Mouse (Mus musculus): ENCODE results near the gene Gm38392. TPM values are rescaled to one million over a fixed set of nuclear protein-coding genes. Genes with fewer than 3 reads are reported as not detected.
"Not testable (repeated sequence)": the region's sequence is repeated elsewhere in the genome, so short reads cannot be mapped to it uniquely, and the experiment has no call there.

Gene Gm38392
- polyA plus RNA-seq, 1 experiment from 2014 or later, result 0.33 TPM

GRCm38 (mm10) chr3:88296561-88297318 lies 9.7 kb upstream of the Gm38392 start, which contains the start of the genes Tsacc and Cct3:
TSS of gene Tsacc (minus strand) at chr3:88296999.
TSS of gene Cct3 (plus strand) at chr3:88297116.
- peak; percentile 99 for ATAC-seq (ENCODE audit: low read depth)
- Histone ChIP-seq H3K36me3 (peaks cover 26% of the 10 kb centered on the region), H3K27me3 (no peaks in the 10 kb centered on the region), H3K9ac (peak within 1 kb of the TSS; percentile 90), H3K9me3 (no peaks in the 10 kb centered on the region), H3K4me1 (replicated peaks) (peaks cover 28% of the 10 kb centered on the region), H3K27ac (replicated peaks) (peak within 1 kb of the TSS; percentile 95), H3K4me3 (peak within 1 kb of the TSS; percentile 89), H3K4me2 (peak within 1 kb of the TSS; percentile 97)
- WGBS, result under 1% methylated on average over 44 of the region's 44 CpGs

GRCm38 (mm10) chr3:88296110-88296560 lies 9.1 kb upstream of the Gm38392 start:
- Histone ChIP-seq H3K9me3 (no peaks in the 10 kb centered on the region), H3K9ac (peak overlapping the region; percentile 61), H3K27me3 (no peaks in the 10 kb centered on the region), H3K4me3 (peak overlapping the region; percentile 89), H3K4me2 (peak overlapping the region; percentile 62), H3K36me3 (peaks cover 20% of the 10 kb centered on the region), H3K4me1 (replicated peaks) (peaks cover 28% of the 10 kb centered on the region), H3K27ac (replicated peaks) (peak overlapping the region; percentile 83)
- ATAC-seq (ENCODE audit: low read depth), result peak; percentile 45
- 2% methylated on average over 12 of the region's 12 CpGs for WGBS

GRCm38 (mm10) chr3:88295272-88295671 lies 8.3 kb upstream of the Gm38392 start:
- Histone ChIP-seq H3K4me3 (0 out of 2 replicates have a peak overlapping the region, but pooled peaks have one; percentile 89), H3K36me3 (peaks cover 11% of the 10 kb centered on the region), H3K4me1 (replicated peaks) (peaks cover 28% of the 10 kb centered on the region), H3K4me2 (peak overlapping the region; percentile 62; the same call in 1 of the 2 replicates)
- H3K27me3 ChIP-seq; H3K9me3 ChIP-seq; H3K27ac ChIP-seq (replicated peaks); H3K9ac ChIP-seq; ATAC-seq (ENCODE audit: low read depth): not testable (repeated sequence)
- WGBS, result 74% methylated on average over 1 of the region's 1 CpGs

GRCm38 (mm10) chr3:88291970-88292369 lies 5.0 kb upstream of the Gm38392 start:
- H3K36me3 ChIP-seq, result no peaks in the 10 kb centered on the region
- peaks cover 7% of the 10 kb centered on the region; the same call in 1 of the 2 replicates for H3K4me1 ChIP-seq (replicated peaks)
- no peak overlapping the region for H3K4me2 ChIP-seq
- ATAC-seq (ENCODE audit: low read depth), result no peak
- no peaks in the 10 kb centered on the region for H3K27me3 ChIP-seq
- H3K27ac ChIP-seq (replicated peaks), result no peak overlapping the region
- no peaks in the 10 kb centered on the region for H3K9me3 ChIP-seq
- H3K9ac ChIP-seq, result no peak overlapping the region
- 44% methylated on average over 4 of the region's 4 CpGs for WGBS
- no peak overlapping the region for H3K4me3 ChIP-seq

- H3K4me2 ChIP-seq; H3K9ac ChIP-seq; ATAC-seq (ENCODE audit: low read depth); H3K27me3 ChIP-seq; H3K27ac ChIP-seq (replicated peaks); H3K9me3 ChIP-seq; H3K36me3 ChIP-seq; H3K4me1 ChIP-seq (replicated peaks); H3K4me3 ChIP-seq: not testable (repeated sequence)
- 78% methylated on average over 8 of the region's 10 CpGs for WGBS
These were observed 1.2 kb upstream of the Gm38392 start for GRCm38 (mm10) chr3:88288133-88288713.

GRCm38 (mm10) chr3:88285565-88285895 lies 1.5 kb downstream of the Gm38392 start:
- ATAC-seq (ENCODE audit: low read depth), result not testable (repeated sequence)
- WGBS, result 50% methylated on average over 2 of the region's 2 CpGs

GRCm38 (mm10) chr3:88284815-88285564 lies 2.0 kb downstream of the Gm38392 start:
- H3K9ac ChIP-seq; H3K4me2 ChIP-seq; H3K4me3 ChIP-seq; ATAC-seq (ENCODE audit: low read depth); H3K36me3 ChIP-seq; H3K4me1 ChIP-seq (replicated peaks); H3K9me3 ChIP-seq; H3K27ac ChIP-seq (replicated peaks); H3K27me3 ChIP-seq: not testable (repeated sequence)
- 96% methylated on average over 14 of the region's 14 CpGs for WGBS

More at GRCm38 (mm10) chr3:88285565-88285895, 1.5 kb downstream of the Gm38392 start:
- not testable (repeated sequence) for H3K9me3 ChIP-seq; H3K4me3 ChIP-seq; H3K27ac ChIP-seq (replicated peaks); H3K4me1 ChIP-seq (replicated peaks); H3K36me3 ChIP-seq; H3K27me3 ChIP-seq; H3K9ac ChIP-seq; H3K4me2 ChIP-seq

GRCm38 (mm10) chr3:88281141-88281916 lies 5.7 kb downstream of the Gm38392 start:
- H3K4me2 ChIP-seq; H3K9me3 ChIP-seq; H3K27me3 ChIP-seq; H3K9ac ChIP-seq; H3K27ac ChIP-seq (replicated peaks); ATAC-seq (ENCODE audit: low read depth); H3K36me3 ChIP-seq; H3K4me1 ChIP-seq (replicated peaks); H3K4me3 ChIP-seq: not testable (repeated sequence)
- WGBS, result 63% methylated on average over 11 of the region's 11 CpGs

- H3K4me2 ChIP-seq, result no peak overlapping the region
- no peak overlapping the region for H3K4me3 ChIP-seq
- no peak overlapping the region for H3K9ac ChIP-seq
- no peaks in the 10 kb centered on the region for H3K36me3 ChIP-seq
- H3K27me3 ChIP-seq, result no peaks in the 10 kb centered on the region
- H3K4me1 ChIP-seq (replicated peaks), result no peaks in the 10 kb centered on the region
- H3K9me3 ChIP-seq, result no peaks in the 10 kb centered on the region
- ATAC-seq (ENCODE audit: low read depth), result no peak
- H3K27ac ChIP-seq (replicated peaks), result no peak overlapping the region
- WGBS, result 89% methylated on average over 2 of the region's 2 CpGs
These were observed 7.0 kb downstream of the Gm38392 start for GRCm38 (mm10) chr3:88280035-88280434.

- H3K27me3 ChIP-seq, result no peaks in the 10 kb centered on the region
- no peak for ATAC-seq (ENCODE audit: low read depth)
- 42% methylated on average over 7 of the region's 7 CpGs for WGBS
- H3K4me1 ChIP-seq (replicated peaks), result no peaks in the 10 kb centered on the region
- H3K4me2 ChIP-seq, result no peak overlapping the region
- no peak overlapping the region for H3K4me3 ChIP-seq
- H3K9me3 ChIP-seq, result no peaks in the 10 kb centered on the region
- H3K9ac ChIP-seq, result no peak overlapping the region
- H3K36me3 ChIP-seq, result no peaks in the 10 kb centered on the region
- H3K27ac ChIP-seq (replicated peaks), result no peak overlapping the region
These were observed 10.4 kb downstream of the Gm38392 start for GRCm38 (mm10) chr3:88276529-88277143.

GRCm38 (mm10) chr3:88276121-88276520 lies 10.9 kb downstream of the Gm38392 start:
- H3K4me3 ChIP-seq, result no peak overlapping the region
- H3K9me3 ChIP-seq, result no peaks in the 10 kb centered on the region
- no peak for ATAC-seq (ENCODE audit: low read depth)
- no peak overlapping the region for H3K9ac ChIP-seq
- no peaks in the 10 kb centered on the region for H3K36me3 ChIP-seq
- 76% methylated on average over 2 of the region's 2 CpGs for WGBS
- H3K4me2 ChIP-seq, result no peak overlapping the region
- no peaks in the 10 kb centered on the region for H3K27me3 ChIP-seq
- no peak overlapping the region for H3K27ac ChIP-seq (replicated peaks)
- no peaks in the 10 kb centered on the region for H3K4me1 ChIP-seq (replicated peaks)
